Comparison of ENCODE assay signal across 8 mouse cellular contexts in genomic region chr1:181144966-181145365, GRCm38 (mm10). TPM values are rescaled to one million over a fixed set of nuclear protein-coding genes. Genes with fewer than 3 reads are reported as not detected.
DNase-seq lines count a peak whose midpoint lies in the region; ATAC-seq lines count a peak whose summit lies in the region.

No protein-coding gene starts in this region.

- peak; percentile 10 for DNase-seq in neural tube, embryonic 11.5 days (ENCODE audit: low spot score)
- DNase-seq in neural tube, embryonic 10.5 days (ENCODE audit: extremely low spot score, low spot score) = no peak
- DNase-seq in embryonic facial prominence, embryonic 10.5 days (ENCODE audit: low spot score) = no peak
- no peak for DNase-seq in intestine, embryonic 14.5 days (ENCODE audit: low spot score)
- DNase-seq in urinary bladder, adult 2 months (ENCODE audit: low spot score) = no peak
- no peak for DNase-seq in gastrocnemius, postnatal 36 days
- no peak for DNase-seq in thymus, postnatal 25 days

- intact Hi-C loops in gastrocnemius, postnatal 36 days (cut with DNase I) = loop anchor here (5.0 kb wide), 1 partner anchor 67 kb away; the partner anchor contains the start of gene Wdr26

- no peaks in the 10 kb centered on the region for H3K36me3 ChIP-seq in neural tube, embryonic 11.5 days (ENCODE audit: control insufficient read depth, insufficient read depth, low read length)
- H3K36me3 ChIP-seq in embryonic facial prominence, embryonic 10.5 days (replicated peaks) = peaks cover 22% of the 10 kb centered on the region
- peaks cover 22% of the 10 kb centered on the region for H3K36me3 ChIP-seq in intestine, embryonic 14.5 days (ENCODE audit: control insufficient read depth, insufficient read depth, low read length)
- peaks cover 19% of the 10 kb centered on the region for H3K36me3 ChIP-seq in neural tube, embryonic 13.5 days

- no peaks in the 10 kb centered on the region for H3K9me3 ChIP-seq in neural tube, embryonic 11.5 days (ENCODE audit: control insufficient read depth, low read length)
- no peaks in the 10 kb centered on the region for H3K9me3 ChIP-seq in embryonic facial prominence, embryonic 10.5 days
- H3K9me3 ChIP-seq in intestine, embryonic 14.5 days (ENCODE audit: control insufficient read depth, low read length) = no peaks in the 10 kb centered on the region
- H3K9me3 ChIP-seq in neural tube, embryonic 13.5 days = no peaks in the 10 kb centered on the region

- peak overlapping the region; percentile 62 for H3K9ac ChIP-seq in neural tube, embryonic 11.5 days (ENCODE audit: low read length)
- peak overlapping the region; percentile 61 for H3K9ac ChIP-seq in intestine, embryonic 14.5 days (ENCODE audit: low read length)
- peak overlapping the region; percentile 82 for H3K9ac ChIP-seq in neural tube, embryonic 13.5 days

- H3K27ac ChIP-seq in neural tube, embryonic 11.5 days (ENCODE audit: low read depth, low read length) = no peak overlapping the region
- peak overlapping the region; percentile 88 for H3K27ac ChIP-seq in embryonic facial prominence, embryonic 10.5 days (replicated peaks)
- H3K27ac ChIP-seq in intestine, embryonic 14.5 days (ENCODE audit: low read depth) = peak overlapping the region; percentile 90
- peak overlapping the region; percentile 77 for H3K27ac ChIP-seq in neural tube, embryonic 13.5 days (replicated peaks)

- peak overlapping the region; percentile 57 for H3K4me3 ChIP-seq in neural tube, embryonic 11.5 days (ENCODE audit: low read depth, low read length)
- peak overlapping the region; percentile 79 for H3K4me3 ChIP-seq in embryonic facial prominence, embryonic 10.5 days
- H3K4me3 ChIP-seq in intestine, embryonic 14.5 days (ENCODE audit: low read depth, low read length) = peak overlapping the region; percentile 78
- H3K4me3 ChIP-seq in neural tube, embryonic 13.5 days = peak overlapping the region; percentile 76

- peak overlapping the region; percentile 61 for H3K4me2 ChIP-seq in neural tube, embryonic 11.5 days (ENCODE audit: low read depth)
- H3K4me2 ChIP-seq in intestine, embryonic 14.5 days (ENCODE audit: low read length) = peak overlapping the region; percentile 62
- H3K4me2 ChIP-seq in neural tube, embryonic 13.5 days = peak overlapping the region; percentile 75

- 17% methylated on average over 12 of the region's 12 CpGs for WGBS in neural tube, embryonic 11.5 days
- WGBS in embryonic facial prominence, embryonic 10.5 days = 20% methylated on average over 12 of the region's 12 CpGs
- WGBS in intestine, embryonic 14.5 days = 12% methylated on average over 12 of the region's 12 CpGs
- 12% methylated on average over 12 of the region's 12 CpGs for WGBS in neural tube, embryonic 13.5 days

- H3K4me1 ChIP-seq in neural tube, embryonic 11.5 days (ENCODE audit: control insufficient read depth, insufficient read depth, low read length) = peaks cover 10% of the 10 kb centered on the region
- H3K4me1 ChIP-seq in embryonic facial prominence, embryonic 10.5 days = peaks cover 24% of the 10 kb centered on the region
- H3K4me1 ChIP-seq in intestine, embryonic 14.5 days (replicated peaks; ENCODE audit: control insufficient read depth, insufficient read depth, low read length) = peaks cover 14% of the 10 kb centered on the region; the same call in 1 of the 2 replicates
- peaks cover 25% of the 10 kb centered on the region for H3K4me1 ChIP-seq in neural tube, embryonic 13.5 days (replicated peaks)

- no peak for ATAC-seq in neural tube, embryonic 11.5 days (ENCODE audit: insufficient read depth, low FRiP score, low TSS enrichment)
- no peak for ATAC-seq in intestine, embryonic 14.5 days (replicated peaks; ENCODE audit: low FRiP score, low TSS enrichment, low read depth)
- ATAC-seq in neural tube, embryonic 13.5 days (ENCODE audit: low read depth) = no peak

- H3K27me3 ChIP-seq in neural tube, embryonic 11.5 days (ENCODE audit: control insufficient read depth, insufficient read depth, low read length) = no peaks in the 10 kb centered on the region
- no peaks in the 10 kb centered on the region for H3K27me3 ChIP-seq in embryonic facial prominence, embryonic 10.5 days (replicated peaks; ENCODE audit: low read depth, poor library complexity, severe bottlenecking)
- H3K27me3 ChIP-seq in intestine, embryonic 14.5 days (replicated peaks; ENCODE audit: control insufficient read depth, insufficient read depth, low read length) = no peaks in the 10 kb centered on the region
- no peaks in the 10 kb centered on the region for H3K27me3 ChIP-seq in neural tube, embryonic 13.5 days

RNA-seq across cellular contexts. Expression of gene Cnih4, which starts 0.5 kb away (rescaled TPM):
- polyA plus RNA-seq in neural tube, embryonic 11.5 days (2014; fragmentation: Nextera tagmentation; extraction: Ambion mirVana) = 94.2 and 106 TPM in 2 replicates
- 111 and 121 TPM in 2 replicates for polyA plus RNA-seq in embryonic facial prominence, embryonic 10.5 days (2016; fragmentation: Nextera tagmentation; extraction: Ambion mirVana)
- polyA plus RNA-seq in intestine, embryonic 14.5 days (2014; fragmentation: Nextera tagmentation; extraction: Ambion mirVana) = 141 and 144 TPM in 2 replicates
- 61.0 and 65.5 TPM in 2 replicates for polyA plus RNA-seq in neural tube, embryonic 13.5 days (2015; fragmentation: Nextera tagmentation; extraction: Ambion mirVana)
- 27.5 and 29.4 TPM in 2 replicates for polyA plus RNA-seq in urinary bladder, adult 2 months (2012; rRNA removed)
- total RNA-seq in gastrocnemius, postnatal 36 days (2021) = 10 to 100 TPM; 32.2 to 32.7 TPM

RNA-seq across cellular contexts. Expression of gene Nvl, which starts 1.0 kb away (rescaled TPM):
- 39.2 and 39.3 TPM in 2 replicates for polyA plus RNA-seq in neural tube, embryonic 11.5 days (2014; fragmentation: Nextera tagmentation; extraction: Ambion mirVana)
- 45.2 and 49.5 TPM in 2 replicates for polyA plus RNA-seq in embryonic facial prominence, embryonic 10.5 days (2016; fragmentation: Nextera tagmentation; extraction: Ambion mirVana)
- 35.3 and 39.1 TPM in 2 replicates for polyA plus RNA-seq in intestine, embryonic 14.5 days (2014; fragmentation: Nextera tagmentation; extraction: Ambion mirVana)
- polyA plus RNA-seq in neural tube, embryonic 13.5 days (2015; fragmentation: Nextera tagmentation; extraction: Ambion mirVana) = 38.8 and 40.4 TPM in 2 replicates
- 20.9 and 28.8 TPM in 2 replicates for polyA plus RNA-seq in urinary bladder, adult 2 months (2012; rRNA removed)
- total RNA-seq in gastrocnemius, postnatal 36 days (2021) = 1 to 10 TPM; 7.3 to 7.8 TPM
